Mouse (Mus musculus): ENCODE data around the gene Pam.

DNA sequence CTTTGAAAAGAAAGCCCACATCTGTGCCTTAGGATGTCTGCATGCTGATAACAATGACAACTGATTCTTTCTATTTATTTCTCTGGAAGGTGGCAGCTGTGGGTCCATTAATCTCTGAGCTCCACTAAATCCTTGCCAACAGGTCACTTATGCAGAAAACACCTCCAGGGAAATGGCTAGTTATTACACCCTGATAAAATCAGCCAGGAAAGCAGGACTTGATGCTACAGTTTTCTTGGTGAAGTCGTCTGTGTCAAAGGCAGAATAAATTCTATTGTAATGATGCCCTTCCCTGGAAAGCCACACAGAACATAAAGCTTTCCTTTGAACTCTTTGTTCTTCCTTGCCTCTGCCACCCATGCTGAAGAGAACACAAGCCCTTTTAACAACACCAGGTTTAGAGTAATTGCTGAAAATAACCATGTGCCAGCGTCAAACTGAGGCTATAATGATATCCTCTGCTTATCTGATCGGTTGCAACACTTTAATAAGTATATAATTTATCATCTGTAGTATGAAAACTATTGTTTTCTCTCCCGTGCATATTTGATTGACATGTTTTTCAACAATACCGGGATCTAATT is 47.1 kb downstream of the Pam start:
- TF ChIP-seq CTCF (IDR thresholded peaks at IDR 0.05; ENCODE audit: borderline replicate concordance, insufficient read depth, low read length), result no peak
- no peak for TF ChIP-seq POLR2A (IDR thresholded peaks at IDR 0.05; ENCODE audit: low read depth, low read length)

All from embryonic fibroblast, embryonic 13.5 days (primary cell).